Mouse (Mus musculus) lung, postnatal 36 days (tissue): Measurements from ENCODE around the gene Daam2.
"Not testable (repeated sequence)": the region's sequence is repeated elsewhere in the genome, so short reads cannot be mapped to it uniquely, and the experiment has no call there.

Source experiments
- DNase-seq: peaks from one replicate; pipeline ENCODE4 v3.0.0; 2022; ENCODE audit warnings: mixed read lengths

Gene Daam2

GRCm38 (mm10) chr17:49475174-49475573 is 89.0 kb downstream of the Daam2 start:
- no peak for DNase-seq

GRCm38 (mm10) chr17:49474051-49474450 is 90.1 kb downstream of the Daam2 start:
- no peak for DNase-seq

GRCm38 (mm10) chr17:49472626-49473025 is 91.5 kb downstream of the Daam2 start:
- DNase-seq: no peak

- DNase-seq: peak; percentile 82
These were observed 95.9 kb downstream of the Daam2 start for GRCm38 (mm10) chr17:49468223-49468622.

DNA sequence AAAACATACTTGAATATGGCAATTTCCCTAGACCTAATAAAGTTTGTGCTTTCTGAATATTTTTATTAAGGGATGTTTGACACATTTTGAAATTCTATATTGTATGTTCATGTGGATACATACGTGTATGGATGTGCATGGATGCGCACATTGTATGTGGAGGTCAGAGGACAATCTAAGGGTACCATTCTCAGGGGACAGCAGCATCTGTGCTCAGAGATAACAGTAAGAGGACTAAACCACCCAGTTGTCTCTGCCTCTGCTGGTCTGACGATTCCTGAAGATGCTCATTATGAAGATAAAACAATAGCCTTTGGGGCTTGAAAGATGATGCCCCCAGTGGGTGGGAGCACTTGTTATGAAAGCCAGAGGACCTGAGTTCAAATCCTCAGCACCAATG is 99.3 kb downstream of the Daam2 start:
- DNase-seq: no peak

GRCm38 (mm10) chr17:49458386-49458785 is 105.8 kb downstream of the Daam2 start:
- no peak for DNase-seq

- no peak for DNase-seq
These were observed 106.3 kb downstream of the Daam2 start for GRCm38 (mm10) chr17:49457833-49458232.

- no peak for DNase-seq
These were observed 107.8 kb downstream of the Daam2 start for GRCm38 (mm10) chr17:49456334-49456733.

DNA sequence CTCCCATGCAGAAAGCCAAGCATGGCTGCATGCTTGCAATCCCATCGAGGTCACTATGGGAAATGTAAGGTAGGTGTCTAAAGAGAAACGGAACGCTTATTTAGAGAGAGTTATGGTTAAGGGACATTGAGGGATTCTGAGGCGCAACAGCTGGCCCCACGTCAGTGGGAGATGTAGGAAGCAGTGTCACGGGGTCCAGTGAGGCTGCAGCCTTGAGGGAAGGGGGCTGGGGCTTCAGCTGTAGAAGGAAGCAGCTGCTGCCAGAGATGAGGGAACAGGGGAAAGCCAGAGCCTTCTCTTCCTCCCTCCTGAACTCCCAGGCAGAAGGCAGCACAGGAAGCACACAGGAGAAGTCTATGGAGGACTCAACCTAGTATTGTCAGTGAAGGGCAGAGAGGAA is 113.2 kb downstream of the Daam2 start:
- DNase-seq: no peak

DNA sequence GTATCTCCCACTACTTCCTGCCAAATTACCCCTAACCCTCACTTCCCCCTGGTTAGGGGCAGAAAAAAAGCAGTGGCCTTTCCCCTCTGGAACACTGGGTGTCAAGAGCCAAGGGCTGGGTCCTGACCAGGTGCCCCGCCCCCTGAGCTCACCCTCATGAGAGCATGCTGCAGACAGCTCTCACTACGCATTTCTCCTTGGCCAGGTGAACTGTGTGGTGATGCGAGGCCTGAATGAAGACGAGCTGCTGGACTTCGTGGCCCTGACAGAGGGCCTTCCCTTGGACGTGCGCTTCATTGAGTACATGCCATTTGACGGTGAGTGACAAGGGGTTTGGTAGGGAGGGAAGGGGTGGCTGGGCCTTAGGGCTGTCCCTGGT is 114.9 kb downstream of the Daam2 start:
- DNase-seq: no peak

- DNase-seq: no peak
These were observed 115.4 kb downstream of the Daam2 start for GRCm38 (mm10) chr17:49448570-49449229.

DNA sequence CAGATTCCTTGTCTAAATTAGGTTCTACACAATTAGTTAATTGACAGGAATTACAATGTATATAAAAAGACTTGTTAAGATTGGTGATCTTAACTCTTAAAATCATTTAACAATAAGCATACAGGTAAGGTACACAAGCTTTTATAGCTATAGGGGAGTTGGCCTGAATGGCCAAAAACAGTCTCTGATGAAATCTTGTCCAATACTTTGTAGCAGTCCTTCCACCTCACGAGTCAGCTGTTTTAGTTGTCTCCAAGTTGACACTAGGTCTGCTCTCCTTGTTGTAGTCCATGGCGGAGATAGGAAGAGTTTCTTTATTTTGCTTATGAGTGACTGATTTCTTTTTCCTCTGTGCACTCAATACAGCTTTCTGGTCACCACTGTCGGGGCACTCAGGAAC is 121.3 kb downstream of the Daam2 start:
- DNase-seq: not testable (repeated sequence)

GRCm38 (mm10) chr17:49440331-49441130 is 123.6 kb downstream of the Daam2 start:
- DNase-seq: no peak

- no peak for DNase-seq
These were observed 124.4 kb downstream of the Daam2 start for GRCm38 (mm10) chr17:49439706-49440105.

DNA sequence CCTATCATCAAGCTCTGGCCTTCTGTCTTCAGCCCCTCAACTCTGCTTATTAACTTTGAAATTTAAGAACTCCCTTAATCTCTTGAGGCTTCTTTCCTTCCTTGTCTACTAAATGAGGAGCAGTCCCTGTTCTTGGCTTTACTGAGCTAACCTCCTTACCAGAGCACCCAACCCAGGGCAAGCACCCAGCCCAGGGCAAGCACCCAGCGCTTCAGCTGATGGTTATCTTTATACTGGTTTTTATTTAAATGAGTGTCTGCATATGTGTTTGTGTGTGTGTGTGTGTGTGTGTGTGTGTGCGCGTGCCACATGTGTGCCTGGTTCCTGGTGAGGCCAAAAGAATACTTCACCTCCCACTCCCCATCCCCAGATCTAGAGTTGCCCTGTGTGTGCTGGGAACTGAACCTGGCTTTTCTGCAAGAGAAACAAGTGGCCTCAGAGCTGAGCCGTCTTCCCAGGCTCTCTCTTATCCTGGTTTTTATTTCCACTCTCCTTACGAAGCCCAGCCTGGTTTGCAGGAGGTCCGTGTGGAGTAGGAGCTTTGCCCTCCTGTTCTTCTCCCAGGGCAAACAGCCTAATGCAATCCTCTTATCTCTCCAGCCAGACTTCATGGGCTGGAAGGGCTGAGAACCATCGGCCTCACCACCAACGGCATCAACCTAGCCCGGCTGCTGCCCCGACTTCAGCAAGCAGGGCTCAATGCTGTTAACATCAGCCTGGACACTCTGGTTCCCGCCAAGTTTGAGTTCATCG is 125.1 kb downstream of the Daam2 start:
- DNase-seq: no peak

- DNase-seq: not testable (repeated sequence)
These were observed 126.8 kb downstream of the Daam2 start for GRCm38 (mm10) chr17:49437306-49437705.

DNA sequence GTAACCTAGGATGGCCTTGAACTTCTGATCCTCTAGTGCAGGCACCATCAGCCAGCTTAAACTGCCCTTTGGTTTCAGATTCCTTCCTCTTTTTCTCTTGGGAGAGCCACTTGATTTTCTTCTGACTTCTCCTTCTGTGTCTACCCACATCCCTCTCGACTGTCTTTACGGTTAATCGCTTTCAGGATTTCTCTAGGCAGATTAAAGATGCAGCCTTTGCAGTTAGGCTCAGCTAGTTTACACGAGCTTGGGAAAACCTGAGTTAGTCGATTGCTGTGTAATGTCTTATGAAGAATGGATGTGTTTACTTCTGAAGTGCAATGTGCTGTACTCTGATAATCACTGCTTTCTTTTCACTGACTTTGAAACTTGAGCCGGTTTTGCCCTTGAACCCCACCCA is 127.5 kb downstream of the Daam2 start:
- no peak for DNase-seq

DNA sequence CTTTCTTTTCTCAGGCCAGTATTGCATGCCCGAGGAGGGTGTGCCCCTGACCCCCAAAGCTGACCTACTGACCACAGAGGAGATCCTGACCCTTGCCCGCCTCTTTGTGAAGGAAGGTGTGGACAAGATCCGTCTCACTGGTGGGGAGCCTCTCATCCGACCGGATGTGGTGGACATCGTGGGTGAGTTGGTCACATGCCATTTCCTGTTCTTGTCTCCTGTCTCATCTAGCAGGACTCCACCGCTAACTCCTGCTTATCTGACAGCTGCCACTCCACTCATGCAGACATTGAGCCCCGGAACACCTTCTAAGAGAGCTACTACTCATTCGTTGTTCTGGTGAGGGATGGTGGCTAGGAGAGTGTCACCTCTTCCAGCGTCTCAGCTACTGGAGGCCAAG is 129.1 kb downstream of the Daam2 start:
- DNase-seq: no peak

GRCm38 (mm10) chr17:49434236-49434635 is 129.9 kb downstream of the Daam2 start:
- DNase-seq: no peak

- DNase-seq: no peak
These were observed 131.1 kb downstream of the Daam2 start for GRCm38 (mm10) chr17:49433071-49433470.

GRCm38 (mm10) chr17:49432071-49432711 is 132.0 kb downstream of the Daam2 start:
- peak; percentile 86 for DNase-seq

DNA sequence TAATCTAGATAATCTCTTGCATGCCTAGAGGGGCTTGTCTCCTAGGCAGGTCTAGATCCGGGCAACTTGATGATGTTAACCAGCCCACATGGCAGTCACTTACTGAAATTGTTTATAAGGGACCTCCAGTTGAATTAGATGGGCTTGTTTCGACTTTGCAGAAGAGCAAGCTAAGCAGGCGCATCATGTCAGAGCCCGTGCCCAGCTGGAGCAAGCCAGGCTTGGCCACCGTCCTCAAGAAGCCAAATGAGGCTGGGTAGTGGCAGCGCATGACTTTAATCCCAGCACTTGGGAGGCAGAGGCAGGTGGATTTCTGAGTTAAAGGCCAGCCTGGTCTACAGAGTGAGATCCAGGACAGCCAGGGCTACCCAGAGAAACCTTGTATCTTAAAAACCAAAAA is 133.0 kb downstream of the Daam2 start:
- DNase-seq: no peak

GRCm38 (mm10) chr17:49430136-49430535 is 134.0 kb downstream of the Daam2 start:
- peak; percentile 35 for DNase-seq
